Mouse (Mus musculus) liver, adult (tissue): ENCODE data around the gene Odf3l1.

Experiments
- GATA4 ChIP-seq: IDR thresholded peaks from 2 replicates; pipeline ENCODE4 v1.6.1; 2014; ENCODE audit warnings: mild to moderate bottlenecking, low read length; ENCODE audit not compliant: insufficient replicate concordance

The Odf3l1 gene

GRCm38 (mm10) chr9:56864216-56864729 lies at the start of gene Odf3l1:
TSS of gene Odf3l1 (minus strand) at chr9:56864679.
- TF ChIP-seq GATA4: no peak

GRCm38 (mm10) chr9:56913991-56914390 lies 49.5 kb upstream of the Odf3l1 start:
- no peak for TF ChIP-seq GATA4

DNA sequence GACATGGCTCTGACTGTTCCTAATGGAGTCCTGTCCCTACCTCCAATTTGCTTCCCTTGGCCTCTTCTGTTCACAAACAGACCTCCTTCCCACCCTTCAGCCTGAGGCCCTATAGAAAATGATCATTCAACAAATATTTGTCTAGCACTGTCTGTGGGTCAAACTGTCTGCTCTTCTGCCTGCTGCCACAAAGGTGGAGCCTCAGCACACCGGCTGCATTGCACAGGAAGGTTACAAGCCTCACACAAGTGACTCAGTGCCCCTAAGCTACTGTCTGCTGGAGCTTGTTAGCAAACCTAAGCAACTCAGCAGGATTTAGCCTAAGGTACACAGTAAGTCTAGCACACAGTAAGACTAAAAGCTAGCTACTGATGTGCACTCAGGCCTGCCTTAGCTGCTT lies 46.5 kb upstream of the Odf3l1 start:
- TF ChIP-seq GATA4: no peak

DNA sequence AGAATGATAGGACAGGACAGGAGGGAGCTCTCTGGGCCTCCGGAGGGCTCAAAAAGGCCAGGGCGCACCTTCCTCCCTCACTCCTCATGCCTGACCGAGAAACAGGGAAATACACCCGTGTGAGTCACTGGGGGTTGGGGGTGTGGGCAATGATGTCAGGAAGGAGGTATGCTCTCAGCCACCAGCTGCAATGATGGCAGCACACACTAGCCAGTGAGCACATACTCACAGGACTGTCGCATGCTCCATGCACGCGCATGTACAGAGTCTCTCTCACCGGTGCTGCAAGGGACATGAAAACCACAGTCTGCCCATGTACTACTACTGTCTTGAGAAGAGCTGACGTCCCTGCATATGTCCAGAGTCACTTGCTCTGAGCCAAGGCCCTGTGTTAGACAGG lies 43.1 kb upstream of the Odf3l1 start:
- TF ChIP-seq GATA4: no peak

DNA sequence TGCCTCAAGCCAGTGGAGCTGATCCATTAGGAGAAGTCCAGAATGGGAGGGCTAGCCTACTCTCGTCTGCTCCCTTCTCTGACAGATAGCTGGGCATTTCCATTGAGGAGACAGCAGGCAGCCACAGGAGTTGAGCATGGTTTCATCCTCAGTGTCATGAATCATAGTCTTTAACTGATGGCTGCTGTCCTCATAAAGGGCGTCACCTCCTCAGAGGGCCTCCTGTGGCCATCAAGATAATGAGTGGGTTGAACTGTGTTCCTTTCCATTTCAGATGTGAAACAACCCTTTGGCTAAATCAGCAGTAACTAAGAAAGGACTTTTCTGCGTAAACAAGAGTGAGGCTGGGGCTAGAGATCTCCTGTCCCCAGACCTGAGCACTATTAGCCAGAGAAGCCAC lies 39.2 kb upstream of the Odf3l1 start:
- TF ChIP-seq GATA4: no peak

- TF ChIP-seq GATA4: no peak
Observed at GRCm38 (mm10) chr9:56901187-56901586, 36.7 kb upstream of the Odf3l1 start.

GRCm38 (mm10) chr9:56900571-56900970 lies 36.1 kb upstream of the Odf3l1 start:
- TF ChIP-seq GATA4: peak; percentile 44; the same call in 1 of the 2 replicates

- no peak for TF ChIP-seq GATA4
Observed at GRCm38 (mm10) chr9:56900060-56900459, 35.6 kb upstream of the Odf3l1 start.

GRCm38 (mm10) chr9:56899409-56899808 lies 34.9 kb upstream of the Odf3l1 start:
- TF ChIP-seq GATA4: no peak

- no peak for TF ChIP-seq GATA4
Observed at GRCm38 (mm10) chr9:56896779-56897178, 32.3 kb upstream of the Odf3l1 start.

GRCm38 (mm10) chr9:56894006-56894405 lies 29.5 kb upstream of the Odf3l1 start:
- TF ChIP-seq GATA4: no peak

DNA sequence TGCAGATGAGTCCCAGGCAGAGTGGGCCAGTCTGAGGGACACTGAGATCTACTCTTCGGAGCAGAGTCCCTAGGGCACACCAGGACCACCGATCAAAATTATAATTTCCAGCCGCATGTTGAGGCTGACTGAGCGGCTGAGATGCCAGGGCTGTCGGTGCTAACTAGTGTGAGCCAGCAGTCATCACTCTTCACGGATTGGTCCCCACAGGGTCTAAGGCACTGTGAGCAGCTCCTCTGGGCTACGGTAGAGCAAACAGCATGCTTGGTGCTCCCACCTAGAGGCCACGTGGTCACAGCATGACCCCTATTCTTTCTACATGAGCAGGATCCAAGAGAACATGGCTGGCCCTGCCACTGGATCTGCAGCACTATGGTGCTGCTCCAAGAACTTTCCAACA lies 28.8 kb upstream of the Odf3l1 start:
- no peak for TF ChIP-seq GATA4

- no peak for TF ChIP-seq GATA4
Observed at GRCm38 (mm10) chr9:56892111-56892510, 27.6 kb upstream of the Odf3l1 start.

DNA sequence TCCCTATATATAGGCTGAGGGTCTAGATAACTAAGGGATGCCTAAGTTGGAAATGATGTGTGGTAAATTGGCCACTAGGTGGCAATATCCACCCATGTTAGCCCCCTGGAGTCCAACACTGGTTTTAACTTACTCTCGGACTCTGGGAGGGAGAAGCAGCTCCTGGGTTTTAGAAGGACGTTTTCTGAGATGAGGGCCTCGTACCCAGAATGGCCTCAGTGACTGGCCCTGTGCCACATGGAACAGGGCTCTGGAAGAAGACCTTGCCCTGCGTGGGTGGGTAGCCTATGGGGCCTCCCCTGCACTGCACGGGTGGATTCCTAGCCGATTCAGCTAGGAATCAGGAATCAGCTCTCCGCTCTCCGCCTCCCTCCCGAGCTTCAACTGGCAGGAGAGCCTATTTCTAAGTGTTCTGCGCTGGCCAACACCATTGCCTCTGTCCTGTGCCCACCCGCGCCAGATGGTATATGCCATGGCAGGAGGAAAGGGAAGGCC lies 27.1 kb upstream of the Odf3l1 start:
- no peak for TF ChIP-seq GATA4

DNA sequence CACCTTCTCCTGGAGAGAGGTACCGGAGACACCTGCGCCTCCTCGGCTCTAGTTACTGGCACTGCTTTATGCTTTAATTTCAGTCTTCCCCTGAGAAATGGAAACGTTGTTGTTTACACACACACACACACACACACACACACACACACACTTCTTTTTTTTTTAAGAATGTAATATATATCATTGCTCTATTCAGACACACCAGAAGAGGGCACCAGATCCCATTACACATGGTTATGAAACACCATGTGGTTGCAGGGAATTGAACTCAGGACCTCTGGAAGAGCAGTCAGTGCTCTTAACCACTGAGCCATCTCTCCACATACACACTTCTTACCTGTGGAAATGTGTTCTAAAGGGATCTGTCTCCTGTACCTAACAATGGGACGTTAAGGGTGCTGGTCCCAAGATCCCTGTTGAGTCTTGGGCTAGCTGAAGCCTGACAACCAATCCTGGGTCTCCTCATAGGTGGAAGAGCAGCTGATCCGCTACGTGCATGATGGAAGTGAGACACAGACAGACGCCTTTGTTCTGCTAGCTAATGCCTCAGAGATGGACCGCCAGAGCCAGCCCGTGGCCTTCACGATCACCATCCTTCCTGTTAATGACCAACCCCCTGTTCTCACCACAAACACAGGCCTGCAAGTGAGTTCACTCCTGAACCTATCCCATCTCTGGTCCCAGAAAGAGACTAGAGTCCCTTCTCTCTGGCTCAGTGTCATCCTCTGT lies 26.2 kb upstream of the Odf3l1 start:
- no peak for TF ChIP-seq GATA4

DNA sequence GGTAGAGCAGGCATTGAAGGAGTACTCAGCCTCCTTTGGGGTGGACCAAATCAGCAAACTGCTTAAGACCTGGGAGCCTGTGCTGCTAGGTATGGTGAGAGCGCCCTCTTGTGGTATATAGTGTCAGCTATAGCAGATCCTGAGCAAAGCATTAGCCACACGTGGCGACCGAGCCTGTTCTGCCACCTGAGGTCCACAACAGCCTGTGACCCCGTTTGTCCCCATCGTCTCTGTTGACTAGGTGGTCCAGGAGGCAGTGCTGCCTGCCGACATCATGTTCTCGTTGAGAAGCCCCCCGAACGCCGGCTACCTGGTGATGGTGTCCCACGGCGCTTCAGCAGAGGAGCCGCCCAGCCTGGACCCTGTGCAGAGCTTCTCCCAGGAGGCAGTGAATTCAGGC lies 25.3 kb upstream of the Odf3l1 start:
- no peak for TF ChIP-seq GATA4

GRCm38 (mm10) chr9:56887581-56887980 lies 23.1 kb upstream of the Odf3l1 start:
- no peak for TF ChIP-seq GATA4
